ENCODE assay signal across 31 mouse cellular contexts in the genomic region with DNA sequence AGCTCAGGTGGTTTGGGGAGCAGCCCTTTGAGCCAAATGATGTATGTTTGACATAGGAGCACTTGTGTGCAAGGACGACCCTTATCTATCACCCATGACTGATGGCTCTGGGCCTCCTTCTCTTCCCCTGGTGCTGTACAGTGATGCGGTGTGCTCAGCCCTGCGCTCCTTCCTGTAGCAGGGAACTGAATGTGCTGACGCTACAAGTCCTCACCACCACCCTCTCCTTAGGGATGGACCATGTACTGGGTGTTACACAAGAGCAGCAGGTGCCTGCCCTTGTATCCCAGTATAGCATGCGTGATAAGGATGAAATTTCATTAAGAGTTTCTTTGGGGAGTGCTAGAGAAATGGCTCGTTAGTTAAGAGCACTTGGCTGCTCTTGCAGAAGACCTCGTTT. TPM values are rescaled to one million over a fixed set of nuclear protein-coding genes. Genes with fewer than 3 reads are reported as not detected.
DNase-seq lines count a peak whose midpoint lies in the region; ATAC-seq and TF ChIP-seq lines count a peak whose summit lies in the region.
"Had no signal": no experiment of that assay in that cellular context is flagged by ENCODE, and none has a peak within 500 bp of the region (broad histone marks: within the 10 kb centered on the region; RNA-seq: fewer than 3 reads in every experiment).

No protein-coding gene starts in this region.

- peaks cover 60% of the 10 kb centered on the region for H3K36me3 ChIP-seq in embryonic facial prominence, embryonic 11.5 days (replicated peaks; ENCODE audit: control insufficient read depth, insufficient read depth, low read depth, low read length)
- peaks cover 93% of the 10 kb centered on the region for H3K36me3 ChIP-seq in embryonic facial prominence, embryonic 10.5 days (replicated peaks)
- H3K36me3 ChIP-seq in kidney, adult 2 months (ENCODE audit: control insufficient read depth, insufficient read depth, low read length), result peaks cover 17% of the 10 kb centered on the region
- H3K36me3 ChIP-seq in kidney, embryonic 15.5 days, result peaks cover 90% of the 10 kb centered on the region
- H3K36me3 ChIP-seq in G1E (replicated peaks), result peaks cover 97% of the 10 kb centered on the region
- H3K36me3 ChIP-seq in hindbrain, embryonic 16.5 days (ENCODE audit: control insufficient read depth, insufficient read depth, low read length), result peaks cover 77% of the 10 kb centered on the region

- 0 out of 2 replicates have a peak overlapping the region, but pooled peaks have one; percentile 11 for H3K9ac ChIP-seq in embryonic facial prominence, embryonic 11.5 days (replicated peaks; ENCODE audit: low read length)
- no peak overlapping the region for H3K9ac ChIP-seq in kidney, embryonic 15.5 days
- H3K9ac ChIP-seq in hindbrain, embryonic 16.5 days (ENCODE audit: low read depth, low read length), result no peak overlapping the region
- H3K9ac ChIP-seq: hindbrain, embryonic 15.5 days had no signal

- TF ChIP-seq POLR2A in kidney, adult 2 months (IDR thresholded peaks at IDR 0.05; ENCODE audit: low read depth, low read length), result no peak

- no peak for DNase-seq in embryonic facial prominence, embryonic 11.5 days (ENCODE audit: low spot score)
- no peak for DNase-seq in embryonic facial prominence, embryonic 10.5 days (ENCODE audit: low spot score)
- peak; percentile 54 for DNase-seq in kidney, adult 2 months
- DNase-seq in lung, adult 18-20 months, result peak; percentile 17 to 46
- DNase-seq in lung, postnatal 36 days, result no peak
- no peak for DNase-seq in G1E (ENCODE audit: low spot score)
- DNase-seq: adrenal gland, adult 2 months; cerebellum, adult 11 months; cerebellum, postnatal 14 days; embryo, embryonic 11 days; gastrocnemius, postnatal 36 days; layer of hippocampus, postnatal 36 days; lung, adult 2 months; thymus, adult 2 months had no signal

- no peaks in the 10 kb centered on the region for H3K9me3 ChIP-seq in embryonic facial prominence, embryonic 11.5 days (replicated peaks; ENCODE audit: control insufficient read depth, low read length)
- H3K9me3 ChIP-seq in embryonic facial prominence, embryonic 10.5 days, result no peaks in the 10 kb centered on the region
- no peaks in the 10 kb centered on the region for H3K9me3 ChIP-seq in kidney, embryonic 15.5 days (replicated peaks)
- no peaks in the 10 kb centered on the region for H3K9me3 ChIP-seq in G1E (replicated peaks)
- H3K9me3 ChIP-seq in hindbrain, embryonic 16.5 days (ENCODE audit: control insufficient read depth, low read length), result no peaks in the 10 kb centered on the region
- H3K9me3 ChIP-seq: hindbrain, embryonic 15.5 days; midbrain, embryonic 10.5 days had no signal

- H3K27ac ChIP-seq in embryonic facial prominence, embryonic 11.5 days (replicated peaks; ENCODE audit: low read depth, low read length), result no peak overlapping the region
- H3K27ac ChIP-seq in embryonic facial prominence, embryonic 10.5 days (replicated peaks), result no peak overlapping the region
- no peak overlapping the region for H3K27ac ChIP-seq in kidney, adult 2 months (ENCODE audit: insufficient read depth, low read depth, low read length)
- no peak overlapping the region for H3K27ac ChIP-seq in kidney, embryonic 15.5 days
- H3K27ac ChIP-seq in hindbrain, embryonic 16.5 days (ENCODE audit: low read depth, low read length), result no peak overlapping the region
- H3K27ac ChIP-seq: hindbrain, embryonic 15.5 days; midbrain, embryonic 10.5 days had no signal

- H3K4me1 ChIP-seq in embryonic facial prominence, embryonic 11.5 days (ENCODE audit: control insufficient read depth, insufficient read depth, low read length), result peaks cover 5% of the 10 kb centered on the region
- peaks cover 33% of the 10 kb centered on the region for H3K4me1 ChIP-seq in embryonic facial prominence, embryonic 10.5 days
- peaks cover 13% of the 10 kb centered on the region; the same call in 1 of the 2 replicates for H3K4me1 ChIP-seq in kidney, adult 2 months (ENCODE audit: control insufficient read depth, insufficient read depth, low read length)
- peaks cover 61% of the 10 kb centered on the region for H3K4me1 ChIP-seq in kidney, embryonic 15.5 days
- H3K4me1 ChIP-seq in G1E (ENCODE audit: insufficient read depth, low read depth, low read length), result peaks cover 92% of the 10 kb centered on the region
- peaks cover 32% of the 10 kb centered on the region for H3K4me1 ChIP-seq in hindbrain, embryonic 16.5 days (ENCODE audit: control insufficient read depth, insufficient read depth, low read depth, low read length)

- H3K4me2 ChIP-seq in embryonic facial prominence, embryonic 11.5 days (ENCODE audit: low read depth, low read length), result no peak overlapping the region
- no peak overlapping the region for H3K4me2 ChIP-seq in kidney, embryonic 15.5 days
- H3K4me2 ChIP-seq in hindbrain, embryonic 16.5 days (ENCODE audit: low read length), result no peak overlapping the region
- H3K4me2 ChIP-seq: heart, embryonic 11.5 days; hindbrain, embryonic 15.5 days had no signal

- 89% methylated on average over 7 of the region's 7 CpGs for WGBS in embryonic facial prominence, embryonic 11.5 days
- 91% methylated on average over 7 of the region's 7 CpGs for WGBS in embryonic facial prominence, embryonic 10.5 days
- 51% methylated on average over 7 of the region's 7 CpGs for WGBS in kidney, adult 2 months
- 82% methylated on average over 7 of the region's 7 CpGs for WGBS in kidney, embryonic 15.5 days
- WGBS in hindbrain, embryonic 16.5 days, result 82% methylated on average over 7 of the region's 7 CpGs

- TF ChIP-seq CTCF in kidney, adult 2 months (conservative IDR thresholded peaks at IDR 0.05; ENCODE audit: insufficient read depth, insufficient read length, low read depth, low read length), result no peak
- TF ChIP-seq CTCF in G1E (IDR thresholded peaks at IDR 0.05; ENCODE audit: low read depth, low read length), result no peak

- no peak overlapping the region for H3K4me3 ChIP-seq in embryonic facial prominence, embryonic 11.5 days (ENCODE audit: low read depth, low read length)
- H3K4me3 ChIP-seq in embryonic facial prominence, embryonic 10.5 days, result no peak overlapping the region
- H3K4me3 ChIP-seq in kidney, adult 2 months (ENCODE audit: insufficient read depth, low read depth, low read length), result no peak overlapping the region
- no peak overlapping the region for H3K4me3 ChIP-seq in kidney, embryonic 15.5 days (replicated peaks)
- peak overlapping the region; percentile 2; the same call in 1 of the 2 replicates for H3K4me3 ChIP-seq in G1E (ENCODE audit: low read depth, low read length)
- H3K4me3 ChIP-seq in hindbrain, embryonic 16.5 days (ENCODE audit: low read length), result no peak overlapping the region
- H3K4me3 ChIP-seq: hindbrain, embryonic 15.5 days; midbrain, embryonic 10.5 days had no signal

- no peaks in the 10 kb centered on the region for H3K27me3 ChIP-seq in embryonic facial prominence, embryonic 11.5 days (ENCODE audit: control insufficient read depth, insufficient read depth, low read length)
- no peaks in the 10 kb centered on the region for H3K27me3 ChIP-seq in embryonic facial prominence, embryonic 10.5 days (replicated peaks; ENCODE audit: low read depth, poor library complexity, severe bottlenecking)
- no peaks in the 10 kb centered on the region for H3K27me3 ChIP-seq in kidney, adult 2 months (replicated peaks; ENCODE audit: control insufficient read depth, insufficient read depth, low read length)
- H3K27me3 ChIP-seq in kidney, embryonic 15.5 days, result no peaks in the 10 kb centered on the region
- no peaks in the 10 kb centered on the region for H3K27me3 ChIP-seq in G1E (ENCODE audit: insufficient read depth, low read length)
- H3K27me3 ChIP-seq in hindbrain, embryonic 16.5 days (replicated peaks; ENCODE audit: control insufficient read depth, insufficient read depth, low read length), result no peaks in the 10 kb centered on the region
- H3K27me3 ChIP-seq: hindbrain, embryonic 15.5 days had no signal

- ATAC-seq in embryonic facial prominence, embryonic 11.5 days (replicated peaks; ENCODE audit: insufficient number of reproducible peaks, low FRiP score, low TSS enrichment, low read depth), result no peak
- no peak for ATAC-seq in kidney, embryonic 15.5 days (replicated peaks; ENCODE audit: low FRiP score)
- no peak for ATAC-seq in G1E (ENCODE audit: extremely low read depth, insufficient number of reproducible peaks, low FRiP score, poor library complexity, severe bottlenecking)
- no peak for ATAC-seq in hindbrain, embryonic 16.5 days
- ATAC-seq: CD4-positive, CD25-positive, alpha-beta regulatory T cell, adult 4 months; midbrain, embryonic 16.5 days had no signal

RNA-seq across cellular contexts. Expression of a gene that starts 5.6 kb away (rescaled TPM):
- polyA plus RNA-seq in embryonic facial prominence, embryonic 11.5 days (2014; fragmentation: Nextera tagmentation; extraction: Ambion mirVana), result 664 and 669 TPM in 2 replicates
- polyA plus RNA-seq in embryonic facial prominence, embryonic 10.5 days (2016; fragmentation: Nextera tagmentation; extraction: Ambion mirVana), result 726 and 735 TPM in 2 replicates
- polyA plus RNA-seq in kidney, adult 2 months (2012; rRNA removed), result 203 and 206 TPM in 2 replicates
- polyA plus RNA-seq in kidney, embryonic 15.5 days (2015; fragmentation: Nextera tagmentation; extraction: Ambion mirVana), result 531 and 538 TPM in 2 replicates
- total RNA-seq in G1E (2014; fragmentation: Nextera tagmentation) (424 and 464 TPM in 2 replicates), G1E (2017) (171 and 174 TPM in 2 replicates)
- polyA plus RNA-seq in G1E (2012), result 362 and 363 TPM in 2 replicates
- 331 and 355 TPM in 2 replicates for polyA plus RNA-seq in hindbrain, embryonic 16.5 days (2015; fragmentation: Nextera tagmentation; extraction: Ambion mirVana)

RNA-seq across cellular contexts. Expression of a gene that starts 11.6 kb away (rescaled TPM):
- 3.1 and 4.0 TPM in 2 replicates for polyA plus RNA-seq in embryonic facial prominence, embryonic 11.5 days (2014; fragmentation: Nextera tagmentation; extraction: Ambion mirVana)
- polyA plus RNA-seq in embryonic facial prominence, embryonic 10.5 days (2016; fragmentation: Nextera tagmentation; extraction: Ambion mirVana), result 9.3 and 9.6 TPM in 2 replicates
- 11.5 and 11.7 TPM in 2 replicates for polyA plus RNA-seq in kidney, adult 2 months (2012; rRNA removed)
- 11.3 and 12.4 TPM in 2 replicates for polyA plus RNA-seq in kidney, embryonic 15.5 days (2015; fragmentation: Nextera tagmentation; extraction: Ambion mirVana)
- total RNA-seq in G1E (2014; fragmentation: Nextera tagmentation) (7.0 and 14.1 TPM in 2 replicates), G1E (2017) (8.6 and 12.1 TPM in 2 replicates)
- 37.3 and 41.6 TPM in 2 replicates for polyA plus RNA-seq in G1E (2012)
- 9.8 and 10.1 TPM in 2 replicates for polyA plus RNA-seq in hindbrain, embryonic 16.5 days (2015; fragmentation: Nextera tagmentation; extraction: Ambion mirVana)

RNA-seq across cellular contexts. Expression of a gene that starts 13.7 kb away (rescaled TPM):
- polyA plus RNA-seq in embryonic facial prominence, embryonic 11.5 days (2014; fragmentation: Nextera tagmentation; extraction: Ambion mirVana), result 6.2 and 7.9 TPM in 2 replicates
- 5.2 and 5.6 TPM in 2 replicates for polyA plus RNA-seq in embryonic facial prominence, embryonic 10.5 days (2016; fragmentation: Nextera tagmentation; extraction: Ambion mirVana)
- 6.6 and 6.7 TPM in 2 replicates for polyA plus RNA-seq in kidney, adult 2 months (2012; rRNA removed)
- 6.2 and 6.4 TPM in 2 replicates for polyA plus RNA-seq in kidney, embryonic 15.5 days (2015; fragmentation: Nextera tagmentation; extraction: Ambion mirVana)
- 3.0 and 5.0 TPM in 2 replicates for total RNA-seq in G1E (2014; fragmentation: Nextera tagmentation)
- 3.2 TPM in 2 replicates for total RNA-seq in G1E (2017)
- 2.4 and 2.8 TPM in 2 replicates for polyA plus RNA-seq in G1E (2012)
- 140 and 151 TPM in 2 replicates for polyA plus RNA-seq in hindbrain, embryonic 16.5 days (2015; fragmentation: Nextera tagmentation; extraction: Ambion mirVana)

RNA-seq across cellular contexts. Expression of a gene that starts 15.4 kb away (rescaled TPM):
- 18.8 and 24.0 TPM in 2 replicates for polyA plus RNA-seq in embryonic facial prominence, embryonic 11.5 days (2014; fragmentation: Nextera tagmentation; extraction: Ambion mirVana)
- 30.3 and 32.9 TPM in 2 replicates for polyA plus RNA-seq in embryonic facial prominence, embryonic 10.5 days (2016; fragmentation: Nextera tagmentation; extraction: Ambion mirVana)
- 340 and 351 TPM in 2 replicates for polyA plus RNA-seq in kidney, adult 2 months (2012; rRNA removed)
- 64.5 and 66.1 TPM in 2 replicates for polyA plus RNA-seq in kidney, embryonic 15.5 days (2015; fragmentation: Nextera tagmentation; extraction: Ambion mirVana)
- 50.2 and 53.6 TPM in 2 replicates for total RNA-seq in G1E (2014; fragmentation: Nextera tagmentation)
- 109 and 115 TPM in 2 replicates for total RNA-seq in G1E (2017)
- polyA plus RNA-seq in G1E (2012), result 88.5 and 106 TPM in 2 replicates
- 125 and 134 TPM in 2 replicates for polyA plus RNA-seq in hindbrain, embryonic 16.5 days (2015; fragmentation: Nextera tagmentation; extraction: Ambion mirVana)

RNA-seq across cellular contexts. Expression of a gene that starts 26.5 kb away (rescaled TPM):
- polyA plus RNA-seq in embryonic facial prominence, embryonic 11.5 days (2014; fragmentation: Nextera tagmentation; extraction: Ambion mirVana), result not detected in 2 replicates
- 0.33 and 0.40 TPM in 2 replicates for polyA plus RNA-seq in embryonic facial prominence, embryonic 10.5 days (2016; fragmentation: Nextera tagmentation; extraction: Ambion mirVana)
- not detected in 2 replicates for polyA plus RNA-seq in kidney, adult 2 months (2012; rRNA removed)
- polyA plus RNA-seq in kidney, embryonic 15.5 days (2015; fragmentation: Nextera tagmentation; extraction: Ambion mirVana), result 0.65 and 0.69 TPM in 2 replicates
- total RNA-seq in G1E (2014; fragmentation: Nextera tagmentation) (not detected in 2 replicates), G1E (2017) (0.38 and 0.52 TPM in 2 replicates)
- polyA plus RNA-seq in G1E (2012), result not detected in 2 replicates
- polyA plus RNA-seq in hindbrain, embryonic 16.5 days (2015; fragmentation: Nextera tagmentation; extraction: Ambion mirVana), result 0.34 and 0.45 TPM in 2 replicates
- total RNA-seq: adrenal gland, adult 2 months; adrenal gland, postnatal 4 days; gastrocnemius, adult 18-20 months; gastrocnemius, postnatal 36 days; hematopoietic stem cell, adult 5-6 weeks; layer of hippocampus, adult 8-10 months; layer of hippocampus, postnatal 36 days; left cerebral cortex, postnatal 10 days; MEL; neutrophil, adult 5-6 weeks had no signal
- polyA plus RNA-seq: limb, embryonic 11.5 days; liver, adult 2 months; small intestine, adult 2 months; thymus, adult 2 months had no signal

Comparison
In these comparisons a context has a peak if more than half of its experiments do, and no peak if none do; other contexts are left out.
1. DNase-seq: peak in kidney, adult 2 months (single experiment) and lung, adult 18-20 months (2 of 2); none in embryonic facial prominence, embryonic 11.5 days (single experiment), embryonic facial prominence, embryonic 10.5 days (single experiment), lung, postnatal 36 days (single experiment) and G1E (single experiment).
2. RNA of a gene that starts 13.7 kb away (polyA plus RNA-seq): 140 to 151 TPM in hindbrain, embryonic 16.5 days; 6.6 to 6.7 TPM in kidney, adult 2 months, 6.2 to 6.4 TPM in kidney, embryonic 15.5 days, 6.2 to 7.9 TPM in embryonic facial prominence, embryonic 11.5 days, 5.2 to 5.6 TPM in embryonic facial prominence, embryonic 10.5 days and 2.4 to 2.8 TPM in G1E; every median in the first group is over 10 times any median in the second.